Mouse (Mus musculus) embryonic facial prominence, embryonic 14.5 days (tissue): ENCODE data around the gene Atp11a. TPM values are rescaled to one million over a fixed set of nuclear protein-coding genes. Genes with fewer than 3 reads are reported as not detected.

ENCODE experiments used
- ATAC-seq: fragments of 200-750 bp; cut with Nextera tagmentation; 2 replicates; pipeline ENCODE4 v1.8.0; 2017; ENCODE audit warnings: low read depth, moderate number of reproducible peaks, moderate TSS enrichment
- DNase-seq: peaks from one replicate; pipeline ENCODE4 v3.0.0-alpha.2; 2015; ENCODE audit warnings: low spot score
- H3K27ac ChIP-seq: fragments of 300-500 bp; sonication (generic); replicated peaks from 2 replicates; pipeline ENCODE4 v1.5.1; 2014; ENCODE audit warnings: low read depth, mild to moderate bottlenecking, low read length, moderate library complexity
- H3K27me3 ChIP-seq: fragments of 300-500 bp; sonication (generic); replicated peaks from 2 replicates; pipeline ENCODE4 v1.6.1; 2014; ENCODE audit warnings: low read length; ENCODE audit not compliant: control insufficient read depth, insufficient read depth
- H3K36me3 ChIP-seq: fragments of 300-500 bp; sonication (generic); 2 replicates; pipeline ENCODE4 v1.6.1; 2014; ENCODE audit warnings: low read length, mixed read lengths; ENCODE audit not compliant: control insufficient read depth, insufficient read depth
- H3K4me1 ChIP-seq: fragments of 300-500 bp; sonication (generic); 2 replicates; pipeline ENCODE4 v1.6.1; 2014; ENCODE audit warnings: antibody characterized with exemption, low read length; ENCODE audit not compliant: control insufficient read depth, insufficient read depth
- H3K4me2 ChIP-seq: fragments of 300-500 bp; sonication (generic); 2 replicates; pipeline ENCODE4 v1.6.1; 2014; ENCODE audit warnings: low read depth, mild to moderate bottlenecking, low read length, moderate library complexity, mixed read lengths
- H3K4me3 ChIP-seq: fragments of 300-500 bp; sonication (generic); 2 replicates; pipeline ENCODE4 v1.5.1; 2014; ENCODE audit warnings: low read depth, mild to moderate bottlenecking, low read length
- H3K9ac ChIP-seq: fragments of 300-500 bp; sonication (generic); 2 replicates; pipeline ENCODE4 v1.6.1; 2014; ENCODE audit warnings: low read depth, mild to moderate bottlenecking, low read length, moderate library complexity, mixed read lengths
- H3K9me3 ChIP-seq: fragments of 300-500 bp; sonication (generic); 2 replicates; pipeline ENCODE4 v1.6.1; 2016; ENCODE audit warnings: low read length; ENCODE audit not compliant: control insufficient read depth
- WGBS: fragments of 180-500 bp; shearing (Covaris S2); extraction: QIAGEN DNeasy Blood & Tissue Kit; methylation state at CpG from one replicate; pipeline ENCODE4 v1.1.7; 2014; 5-methylcytosine and 5-hydroxymethylcytosine counted together
- polyA plus RNA-seq: library from polyadenylated mRNA; unstranded; fragments of >200 nt; fragmentation: Nextera tagmentation; extraction: Ambion mirVana; gene quantifications from 2 replicates; pipeline ENCODE4 v1.2.1, GENCODE M21; 2014

Atp11a gene
- polyA plus RNA-seq, 1 experiment from 2014 or later, result 23.7 TPM

- DNase-seq (no peak), ATAC-seq (no peak)
- no peaks in the 10 kb centered on the region for H3K9me3 ChIP-seq
- no peak overlapping the region for H3K27ac ChIP-seq
- no peaks in the 10 kb centered on the region for H3K27me3 ChIP-seq
- no peaks in the 10 kb centered on the region for H3K4me1 ChIP-seq
- H3K4me3 ChIP-seq, result no peak overlapping the region
- H3K4me2 ChIP-seq, result no peak overlapping the region
- no peak overlapping the region for H3K9ac ChIP-seq
- WGBS, result 89% methylated on average over 10 of the region's 10 CpGs
- peaks cover 67% of the 10 kb centered on the region for H3K36me3 ChIP-seq
Measured at GRCm38 (mm10) chr8:12851241-12851640, 94.4 kb downstream of the Atp11a start.

DNA sequence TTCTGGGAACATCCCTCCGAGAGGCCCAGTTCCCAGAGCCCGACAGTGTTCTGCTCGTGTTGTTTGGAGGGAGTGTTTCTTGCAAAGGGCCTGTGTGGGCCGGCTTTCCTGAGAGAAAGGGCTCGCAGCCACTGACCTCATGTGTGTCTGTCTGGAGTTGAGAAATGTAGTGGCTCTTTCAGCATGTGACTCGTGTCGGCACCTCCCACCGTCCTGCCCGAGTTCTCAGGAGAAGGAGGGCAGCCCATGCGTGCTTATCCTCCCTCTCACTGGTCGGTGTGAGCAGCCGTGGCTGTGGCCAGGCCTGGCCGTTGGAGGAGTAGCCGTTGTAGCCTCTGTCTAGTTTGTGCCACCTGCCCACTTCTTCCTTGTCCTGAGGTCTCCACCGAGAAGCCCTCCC lies 99.2 kb downstream of the Atp11a start:
- Histone ChIP-seq H3K4me1 (no peaks in the 10 kb centered on the region), H3K36me3 (peaks cover 60% of the 10 kb centered on the region), H3K4me2 (no peak overlapping the region), H3K9me3 (no peaks in the 10 kb centered on the region), H3K27ac (no peak overlapping the region), H3K4me3 (no peak overlapping the region), H3K27me3 (no peaks in the 10 kb centered on the region), H3K9ac (no peak overlapping the region)
- no peak for DNase-seq
- WGBS, result 78% methylated on average over 15 of the region's 15 CpGs
- ATAC-seq, result no peak

DNA sequence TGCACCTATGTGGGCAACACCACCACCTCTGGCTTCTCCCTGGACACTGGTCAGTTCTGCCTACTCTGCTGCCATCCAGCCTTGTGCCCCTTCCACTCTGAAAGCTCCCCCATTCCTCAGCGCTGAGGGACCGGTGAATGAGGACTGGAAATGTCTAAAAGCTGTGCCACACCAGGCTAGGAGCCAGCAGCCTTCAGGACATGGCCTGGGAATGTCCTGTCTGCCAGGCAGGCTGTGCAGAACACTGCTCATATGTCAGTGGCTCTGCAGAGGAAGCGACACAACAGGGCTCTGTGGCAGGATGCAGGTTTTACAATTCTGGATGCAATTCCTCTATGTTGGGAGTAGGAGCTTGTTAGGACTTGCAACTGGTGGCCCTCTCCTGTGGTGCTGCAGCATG lies 106.2 kb downstream of the Atp11a start:
- Histone ChIP-seq H3K4me2 (no peak overlapping the region), H3K27ac (no peak overlapping the region), H3K4me1 (no peaks in the 10 kb centered on the region), H3K9ac (no peak overlapping the region), H3K9me3 (no peaks in the 10 kb centered on the region), H3K4me3 (no peak overlapping the region), H3K27me3 (no peaks in the 10 kb centered on the region), H3K36me3 (peaks cover 60% of the 10 kb centered on the region)
- WGBS, result 78% methylated on average over 3 of the region's 3 CpGs
- no peak for ATAC-seq
- no peak for DNase-seq

GRCm38 (mm10) chr8:12863608-12864007 lies 106.8 kb downstream of the Atp11a start:
- Histone ChIP-seq H3K9me3 (no peaks in the 10 kb centered on the region), H3K4me1 (no peaks in the 10 kb centered on the region), H3K27me3 (no peaks in the 10 kb centered on the region), H3K27ac (no peak overlapping the region), H3K4me2 (no peak overlapping the region), H3K36me3 (peaks cover 55% of the 10 kb centered on the region), H3K4me3 (no peak overlapping the region), H3K9ac (no peak overlapping the region)
- WGBS, result 85% methylated on average over 14 of the region's 14 CpGs
- no peak for ATAC-seq
- DNase-seq, result no peak

DNA sequence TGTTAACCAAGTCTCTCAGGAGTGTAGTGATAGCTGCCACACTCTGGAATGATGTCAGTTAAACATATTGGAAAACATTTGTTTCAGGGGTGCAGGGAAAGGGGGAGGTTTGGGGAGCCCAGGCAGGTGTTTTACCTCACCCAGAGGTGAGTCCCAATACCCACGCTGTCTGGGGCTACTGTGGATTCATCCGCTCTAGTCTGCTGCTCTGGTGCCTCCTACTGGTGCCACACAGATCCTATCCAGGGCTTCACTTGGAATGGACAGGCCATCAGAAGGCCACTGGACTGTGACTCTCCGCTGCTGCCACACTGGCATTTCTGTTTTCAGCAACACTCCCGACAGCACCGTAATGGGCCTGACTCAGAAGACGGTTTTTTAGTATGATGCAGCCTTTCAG lies 109.0 kb downstream of the Atp11a start:
- peaks cover 37% of the 10 kb centered on the region; the same call in 1 of the 2 replicates for H3K36me3 ChIP-seq
- no peaks in the 10 kb centered on the region; the same call in 1 of the 2 replicates for H3K27me3 ChIP-seq
- H3K9me3 ChIP-seq, result no peaks in the 10 kb centered on the region
- H3K9ac ChIP-seq, result no peak overlapping the region
- 73% methylated on average over 6 of the region's 6 CpGs for WGBS
- H3K4me2 ChIP-seq, result no peak overlapping the region
- H3K27ac ChIP-seq, result no peak overlapping the region
- H3K4me3 ChIP-seq, result no peak overlapping the region
- no peak for DNase-seq
- no peaks in the 10 kb centered on the region for H3K4me1 ChIP-seq
- ATAC-seq, result no peak

DNA sequence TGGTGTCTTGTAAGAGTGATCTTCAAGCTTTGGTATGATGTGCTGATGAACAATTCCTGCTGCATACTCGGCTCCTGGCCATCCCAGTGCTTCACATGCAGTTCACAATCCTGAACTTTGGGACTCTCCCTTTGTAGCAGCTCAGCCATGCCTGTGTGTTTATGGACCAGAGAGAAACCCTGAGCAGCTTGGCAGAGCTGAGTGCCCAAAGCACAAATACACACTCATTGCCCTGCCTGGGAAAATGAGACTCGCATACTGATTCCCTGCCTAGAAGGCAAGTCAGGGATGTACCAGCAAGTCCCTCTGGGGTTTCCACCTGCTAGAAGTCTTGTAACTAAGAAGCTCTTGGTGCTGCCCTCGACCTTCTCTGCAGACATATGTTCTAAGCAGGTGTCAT lies 112.8 kb downstream of the Atp11a start:
- peaks cover 15% of the 10 kb centered on the region; the same call in 1 of the 2 replicates for H3K36me3 ChIP-seq
- no peak overlapping the region for H3K27ac ChIP-seq
- DNase-seq, result no peak
- peaks cover 4% of the 10 kb centered on the region; the same call in 1 of the 2 replicates for H3K27me3 ChIP-seq
- no peak overlapping the region for H3K4me2 ChIP-seq
- H3K4me1 ChIP-seq, result no peaks in the 10 kb centered on the region; the same call in 1 of the 2 replicates
- H3K9me3 ChIP-seq, result no peaks in the 10 kb centered on the region
- ATAC-seq, result no peak
- no peak overlapping the region for H3K4me3 ChIP-seq
- H3K9ac ChIP-seq, result no peak overlapping the region
- 79% methylated on average over 3 of the region's 3 CpGs for WGBS

- H3K4me1 ChIP-seq, result no peaks in the 10 kb centered on the region; the same call in 1 of the 2 replicates
- H3K9me3 ChIP-seq, result no peaks in the 10 kb centered on the region
- H3K36me3 ChIP-seq, result peaks cover 5% of the 10 kb centered on the region; the same call in 1 of the 2 replicates
- H3K4me3 ChIP-seq, result no peak overlapping the region
- H3K9ac ChIP-seq, result no peak overlapping the region
- 81% methylated on average over 5 of the region's 5 CpGs for whole genome bisulfite sequencing
- no peak overlapping the region for H3K27ac ChIP-seq
- DNase-seq (no peak), ATAC-seq (no peak)
- H3K4me2 ChIP-seq, result no peak overlapping the region
- peaks cover 4% of the 10 kb centered on the region; the same call in 1 of the 2 replicates for H3K27me3 ChIP-seq
Measured at GRCm38 (mm10) chr8:12870656-12871055, 113.8 kb downstream of the Atp11a start.

DNA sequence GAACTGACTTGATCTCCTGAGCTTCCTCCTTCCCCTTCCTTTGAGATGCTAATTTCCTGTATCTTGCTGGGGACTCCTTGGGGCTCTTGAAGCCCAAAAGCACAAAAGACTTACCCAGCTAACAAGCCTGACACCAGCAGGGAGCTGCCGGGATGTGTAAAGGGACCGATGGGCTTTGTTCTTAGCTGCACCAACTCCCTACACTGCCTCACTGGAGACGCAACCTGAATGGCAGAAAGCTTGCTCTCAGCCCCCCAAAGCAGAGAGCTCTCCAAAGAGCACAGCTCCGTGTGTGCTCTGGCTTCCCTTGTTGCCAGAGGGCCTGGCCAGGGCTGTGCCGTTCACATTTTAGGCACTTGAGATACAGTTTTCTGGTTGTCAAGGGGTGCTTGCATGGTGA lies 114.6 kb downstream of the Atp11a start:
- WGBS, result 11% methylated on average over 5 of the region's 5 CpGs
- Histone ChIP-seq H3K4me3 (no peak overlapping the region), H3K9ac (no peak overlapping the region), H3K4me1 (no peaks in the 10 kb centered on the region; the same call in 1 of the 2 replicates), H3K27me3 (peaks cover 4% of the 10 kb centered on the region; the same call in 1 of the 2 replicates), H3K27ac (no peak overlapping the region), H3K9me3 (no peaks in the 10 kb centered on the region), H3K4me2 (no peak overlapping the region), H3K36me3 (no peaks in the 10 kb centered on the region)
- DNase-seq (peak; percentile 30), ATAC-seq (no peak; the same call in 1 of the 2 replicates)

- DNase-seq (no peak), ATAC-seq (no peak; the same call in 1 of the 2 replicates)
- Histone ChIP-seq H3K27ac (no peak overlapping the region), H3K4me3 (peak overlapping the region; percentile 55), H3K27me3 (peaks cover 4% of the 10 kb centered on the region; the same call in 1 of the 2 replicates), H3K4me2 (peak overlapping the region; percentile 88), H3K4me1 (no peaks in the 10 kb centered on the region; the same call in 1 of the 2 replicates), H3K9me3 (no peaks in the 10 kb centered on the region), H3K9ac (0 out of 2 replicates have a peak overlapping the region, but pooled peaks have one; percentile 48), H3K36me3 (no peaks in the 10 kb centered on the region)
- WGBS, result 5% methylated on average over 8 of the region's 9 CpGs
Measured at GRCm38 (mm10) chr8:12872983-12873356, 116.2 kb downstream of the Atp11a start.
